Mouse (Mus musculus) heart, embryonic 14.5 days (tissue): ENCODE results near the gene C4b. TPM values are rescaled to one million over a fixed set of nuclear protein-coding genes. Genes with fewer than 3 reads are reported as not detected.
A peak's percentile ranks its signal among the peaks of the same experiment; 100 is the strongest.

Experiments used
- ATAC-seq: fragments of 200-750 bp; cut with Nextera tagmentation; 2 replicates; pipeline ENCODE4 v1.8.0; 2017; ENCODE audit warnings: low read depth, moderate TSS enrichment; ENCODE audit not compliant: insufficient number of reproducible peaks, insufficient read depth, low FRiP score
- H3K27ac ChIP-seq, 2 experiments: fragments of 200-500 bp in 1 of 2; fragments of 300-500 bp in 1 of 2; sonication (generic) in 1 of 2; replicated peaks in 1 of 2; 2 replicates each; pipeline ENCODE4 v1.5.1; 2012 to 2014; ENCODE audit warnings: low read depth in 2 of 2, low read length in 2 of 2, control low read depth in 1 of 2, mild to moderate bottlenecking in 1 of 2, mixed read lengths in 1 of 2; ENCODE audit not compliant: control insufficient read depth in 1 of 2, insufficient read depth in 1 of 2
- H3K27me3 ChIP-seq: fragments of 300-500 bp; sonication (generic); 2 replicates; pipeline ENCODE4 v1.6.1; 2014; ENCODE audit warnings: mild to moderate bottlenecking, low read length, control low read depth; ENCODE audit not compliant: control insufficient read depth, insufficient read depth
- H3K36me3 ChIP-seq: fragments of 300-500 bp; sonication (generic); 2 replicates; pipeline ENCODE4 v1.6.1; 2014; ENCODE audit warnings: mild to moderate bottlenecking, control low read depth, low read length, mixed read lengths; ENCODE audit not compliant: control insufficient read depth, insufficient read depth
- H3K4me1 ChIP-seq, 2 experiments: fragments of 200-500 bp in 1 of 2; fragments of 300-500 bp in 1 of 2; sonication (generic) in 1 of 2; 2 replicates each; pipeline ENCODE4 v1.6.1; 2012 to 2014; ENCODE audit warnings: low read length in 2 of 2, control low read depth in 1 of 2, mixed read lengths in 1 of 2; ENCODE audit not compliant: control insufficient read depth in 2 of 2, insufficient read depth in 2 of 2
- H3K4me2 ChIP-seq: fragments of 300-500 bp; sonication (generic); 2 replicates; pipeline ENCODE4 v1.6.1; 2014; ENCODE audit warnings: mild to moderate bottlenecking, low read length
- H3K4me3 ChIP-seq, 2 experiments: fragments of 200-500 bp in 1 of 2; fragments of 300-500 bp in 1 of 2; sonication (generic) in 1 of 2; 2 replicates each; pipeline ENCODE4 v1.5.1; 2012 to 2014; ENCODE audit warnings: low read length in 2 of 2, mild to moderate bottlenecking in 2 of 2, control low read depth in 1 of 2, low read depth in 1 of 2, moderate library complexity in 1 of 2; ENCODE audit not compliant: control insufficient read depth in 1 of 2, insufficient read depth in 1 of 2
- H3K9ac ChIP-seq: fragments of 300-500 bp; sonication (generic); 2 replicates; pipeline ENCODE4 v1.6.1; 2014; ENCODE audit warnings: mild to moderate bottlenecking, low read length
- H3K9me3 ChIP-seq: fragments of 300-500 bp; sonication (generic); 2 replicates; pipeline ENCODE4 v1.6.1; 2016; ENCODE audit warnings: low read length, control low read depth; ENCODE audit not compliant: control insufficient read depth
- WGBS: fragments of 180-500 bp; shearing (Covaris S2); extraction: QIAGEN DNeasy Blood & Tissue Kit; methylation state at CpG from one replicate; pipeline ENCODE4 v1.1.7; 2014; 5-methylcytosine and 5-hydroxymethylcytosine counted together
- microRNA-seq: library from miRNA; unstranded; fragments of <30 nt; microRNA quantifications from one replicate; pipeline ENCODE4, GENCODE M21; 2016
- polyA plus RNA-seq: library from polyadenylated mRNA; unstranded; fragments of >200 nt; fragmentation: Nextera tagmentation; extraction: Ambion mirVana; gene quantifications from 2 replicates; pipeline ENCODE4 v1.2.1, GENCODE M21; 2014

Gene C4b
- polyA plus RNA-seq, 1 experiment from 2014 or later, result 0.23 TPM

GRCm38 (mm10) chr17:34683179-34683578 lies 60.5 kb downstream of the C4b start:
- H3K27ac ChIP-seq, result no peak overlapping the region
- H3K4me3 ChIP-seq, result no peak overlapping the region
- no peak overlapping the region for H3K9ac ChIP-seq
- no peaks in the 10 kb centered on the region for H3K36me3 ChIP-seq
- no peak overlapping the region for H3K4me2 ChIP-seq
- no peak for ATAC-seq
- no peaks in the 10 kb centered on the region for H3K9me3 ChIP-seq
- H3K27me3 ChIP-seq, result peaks cover 22% of the 10 kb centered on the region
- WGBS, result 75% methylated on average over 8 of the region's 8 CpGs
- peaks cover 37 to 39% of the 10 kb centered on the region in 2 experiments; a peak in 3 of 4 replicates for H3K4me1 ChIP-seq

- no peak overlapping the region for H3K4me2 ChIP-seq
- no peak for ATAC-seq
These were observed 61.7 kb downstream of the C4b start for GRCm38 (mm10) chr17:34681881-34682536.

GRCm38 (mm10) chr17:34681132-34681571 lies 62.5 kb downstream of the C4b start:
- ATAC-seq, result no peak
- H3K4me3 ChIP-seq, result no peak overlapping the region
- no peak overlapping the region for H3K9ac ChIP-seq
- H3K4me2 ChIP-seq, result no peak overlapping the region
- no peak overlapping the region for H3K27ac ChIP-seq
- peaks cover 37 to 42% of the 10 kb centered on the region in 2 experiments; a peak in 3 of 4 replicates for H3K4me1 ChIP-seq
- H3K27me3 ChIP-seq, result peaks cover 24% of the 10 kb centered on the region
- 65% methylated on average over 17 of the region's 17 CpGs for WGBS
- no peaks in the 10 kb centered on the region for H3K36me3 ChIP-seq
- H3K9me3 ChIP-seq, result no peaks in the 10 kb centered on the region

More at GRCm38 (mm10) chr17:34681881-34682536, 61.7 kb downstream of the C4b start:
- Histone ChIP-seq H3K36me3 (no peaks in the 10 kb centered on the region), H3K27me3 (peaks cover 24% of the 10 kb centered on the region), H3K27ac (no peak overlapping the region), H3K4me3 (no peak overlapping the region), H3K9me3 (no peaks in the 10 kb centered on the region), H3K4me1 (peaks cover 37 to 39% of the 10 kb centered on the region in 2 experiments; a peak in 3 of 4 replicates), H3K9ac (peak overlapping the region; percentile 31; the same call in 1 of the 2 replicates)
- 58% methylated on average over 11 of the region's 11 CpGs for WGBS

- no peak overlapping the region for H3K9ac ChIP-seq
- peaks cover 24% of the 10 kb centered on the region for H3K27me3 ChIP-seq
- WGBS, result 85% methylated on average over 3 of the region's 4 CpGs
- H3K4me1 ChIP-seq, result peaks cover 40 to 43% of the 10 kb centered on the region in 2 experiments; a peak in 3 of 4 replicates
- H3K4me2 ChIP-seq, result no peak overlapping the region
- no peak overlapping the region for H3K4me3 ChIP-seq
- H3K9me3 ChIP-seq, result no peaks in the 10 kb centered on the region
- H3K36me3 ChIP-seq, result no peaks in the 10 kb centered on the region
- H3K27ac ChIP-seq, result no peak overlapping the region
- ATAC-seq, result no peak
These were observed 63.1 kb downstream of the C4b start for GRCm38 (mm10) chr17:34680621-34681020.

GRCm38 (mm10) chr17:34680191-34680590 lies 63.5 kb downstream of the C4b start:
- Histone ChIP-seq H3K9ac (no peak overlapping the region), H3K27me3 (peaks cover 24% of the 10 kb centered on the region), H3K36me3 (no peaks in the 10 kb centered on the region), H3K9me3 (no peaks in the 10 kb centered on the region), H3K4me3 (no peak overlapping the region), H3K4me1 (peaks cover 40 to 43% of the 10 kb centered on the region in 2 experiments), H3K27ac (no peak overlapping the region), H3K4me2 (no peak overlapping the region)
- no peak for ATAC-seq
- 76% methylated on average over 19 of the region's 26 CpGs for WGBS

Small RNAs within 50 kb of the gene (microRNA-seq; reads per million reads assigned to microRNA genes)
- not detected for gene Gm27471

Other genes starting within 250 kb of the C4b start
- gene Btnl6, start 226.5 kb downstream of the C4b start, polyA plus RNA-seq, result not detected in 2 replicates
- gene Notch4, start 179.6 kb downstream of the C4b start, polyA plus RNA-seq, result 9.8 and 11.4 TPM in 2 replicates
- 6.1 and 7.5 TPM in 2 replicates for gene Gpsm3, start 154.1 kb downstream of the C4b start, polyA plus RNA-seq
- 5.4 and 7.9 TPM in 2 replicates for gene Pbx2, start 152.6 kb downstream of the C4b start, polyA plus RNA-seq
- gene Ager, start 146.0 kb downstream of the C4b start, polyA plus RNA-seq, result 1.2 and 1.8 TPM in 2 replicates
- 87.0 and 90.9 TPM in 2 replicates for gene Rnf5, start 140.2 kb downstream of the C4b start, polyA plus RNA-seq
- 26.1 and 54.4 TPM in 2 replicates for gene Agpat1, start 139.6 kb downstream of the C4b start, polyA plus RNA-seq
- 0.46 and 0.55 TPM in 2 replicates for gene Egfl8, start 127.9 kb downstream of the C4b start, polyA plus RNA-seq
- 30.4 and 33.3 TPM in 2 replicates for gene Ppt2, start 115.4 kb downstream of the C4b start, polyA plus RNA-seq
- gene Prrt1, start 114.3 kb downstream of the C4b start, polyA plus RNA-seq, result 0.27 and 0.39 TPM in 2 replicates
- 7.3 and 8.9 TPM in 2 replicates for gene Fkbpl, start 99.1 kb downstream of the C4b start, polyA plus RNA-seq
- 28.7 and 34.3 TPM in 2 replicates for gene Atf6b, start 96.7 kb downstream of the C4b start, polyA plus RNA-seq
- gene Tnxb, start 73.3 kb downstream of the C4b start, polyA plus RNA-seq, result 2.7 and 3.0 TPM in 2 replicates
- gene Cyp21a1, start 60.7 kb upstream of the C4b start, polyA plus RNA-seq, result not detected in 2 replicates
- 17.1 and 18.4 TPM in 2 replicates for gene Stk19, start 93.1 kb upstream of the C4b start, polyA plus RNA-seq
- gene Dxo, start 93.1 kb upstream of the C4b start, polyA plus RNA-seq, result 26.6 and 33.1 TPM in 2 replicates
- gene Skiv2l, start 106.3 kb upstream of the C4b start, polyA plus RNA-seq, result 22.4 and 23.0 TPM in 2 replicates
- gene Nelfe, start 106.5 kb upstream of the C4b start, polyA plus RNA-seq, result 65.7 and 65.8 TPM in 2 replicates
- 1.2 and 2.7 TPM in 2 replicates for gene Cfb, start 118.6 kb upstream of the C4b start, polyA plus RNA-seq
- 0.38 and 0.53 TPM in 2 replicates for gene Zbtb12, start 135.6 kb upstream of the C4b start, polyA plus RNA-seq
- gene Gm20547, start 138.2 kb upstream of the C4b start, polyA plus RNA-seq, result not detected in 2 replicates
- 1.0 and 1.2 TPM in 2 replicates for gene C2, start 154.4 kb upstream of the C4b start, polyA plus RNA-seq
- 31.4 and 35.2 TPM in 2 replicates for gene Ehmt2, start 154.6 kb upstream of the C4b start, polyA plus RNA-seq
- gene Slc44a4, start 170.6 kb upstream of the C4b start, polyA plus RNA-seq, result not detected in 2 replicates
- gene Neu1, start 187.4 kb upstream of the C4b start, polyA plus RNA-seq, result 13.7 and 14.6 TPM in 2 replicates
- gene Hspa1b, start 215.4 kb upstream of the C4b start, polyA plus RNA-seq, result 0.09 and 0.19 TPM in 2 replicates
- gene Gm20481, start 226.0 kb upstream of the C4b start, polyA plus RNA-seq, result 0.55 TPM in 1 of 2 replicates, not detected in the other
- 2.3 and 2.9 TPM in 2 replicates for gene Hspa1a, start 228.3 kb upstream of the C4b start, polyA plus RNA-seq
- gene Hspa1l, start 228.8 kb upstream of the C4b start, polyA plus RNA-seq, result 2.2 and 2.7 TPM in 2 replicates
- gene Lsm2, start 238.0 kb upstream of the C4b start, polyA plus RNA-seq, result 132 and 136 TPM in 2 replicates